Mouse (Mus musculus): ENCODE results near the gene Glb1l. TPM values are rescaled to one million over a fixed set of nuclear protein-coding genes. Genes with fewer than 3 reads are reported as not detected.
"Not testable (repeated sequence)": the region's sequence is repeated elsewhere in the genome, so short reads cannot be mapped to it uniquely, and the experiment has no call there.

Glb1l gene
- total RNA-seq (2014; fragmentation: Nextera tagmentation) (37.1 and 57.6 TPM in 2 replicates), total RNA-seq (2017) (13.0 and 15.0 TPM in 2 replicates)

GRCm38 (mm10) chr1:75210136-75211087 lies at the start of gene Glb1l, which contains the start of gene Stk16:
TSS of gene Glb1l (minus strand) at chr1:75210813.
TSS of gene Stk16 (plus strand) at chr1:75210838.
- ATAC-seq (replicated peaks; ENCODE audit: poor library complexity, severe bottlenecking), result peak; percentile 65

DNA sequence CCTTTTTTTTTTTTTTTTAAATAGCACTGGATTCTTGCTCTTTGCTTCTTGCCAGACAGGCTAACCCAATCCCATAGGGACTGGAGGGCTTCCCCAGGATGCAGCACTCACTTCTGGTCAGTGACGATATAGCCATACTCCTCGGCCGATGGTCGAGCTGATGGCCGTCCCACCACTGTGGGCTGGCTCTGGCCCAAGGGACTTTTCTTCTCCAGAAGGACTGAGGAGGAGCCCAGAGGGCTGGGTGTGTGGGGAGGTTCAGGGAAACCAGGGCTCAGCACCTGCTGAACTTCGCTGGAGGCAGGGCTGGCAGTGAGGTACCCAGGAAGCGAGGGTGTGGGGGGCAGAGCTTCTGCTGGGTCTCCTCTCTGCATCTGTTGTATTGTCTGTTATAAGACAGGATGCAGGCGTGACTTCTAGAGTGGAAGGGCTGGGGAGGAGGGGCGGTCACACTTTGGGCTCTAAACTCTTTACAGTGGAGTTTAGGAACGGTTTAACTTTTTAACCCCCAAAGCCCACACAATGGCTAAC lies 45.0 kb upstream of the Glb1l start:
- ATAC-seq (replicated peaks; ENCODE audit: poor library complexity, severe bottlenecking), result no peak

DNA sequence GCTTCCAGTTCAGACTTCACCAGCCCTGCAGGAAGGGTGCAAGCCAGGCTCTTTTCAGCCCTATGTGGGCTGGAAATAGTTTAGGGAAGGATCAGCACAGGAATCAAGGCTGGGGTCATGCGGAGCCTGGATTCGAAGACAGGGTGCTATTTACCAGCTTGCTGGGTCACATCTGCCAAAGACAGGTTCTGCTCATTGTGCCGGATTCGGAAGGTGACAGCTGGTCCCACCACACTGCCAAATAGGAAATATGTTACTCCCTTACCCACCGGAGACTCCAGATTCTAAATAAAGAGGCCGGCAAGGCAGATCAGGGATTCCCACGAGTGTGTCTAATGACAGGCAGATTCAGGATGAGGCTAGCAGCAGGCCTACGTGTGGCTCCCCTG lies 44.0 kb upstream of the Glb1l start:
- no peak for ATAC-seq (replicated peaks; ENCODE audit: poor library complexity, severe bottlenecking)

- peak; percentile 77 for ATAC-seq (replicated peaks; ENCODE audit: poor library complexity, severe bottlenecking)
Measured at GRCm38 (mm10) chr1:75253849-75254624, 43.4 kb upstream of the Glb1l start.

DNA sequence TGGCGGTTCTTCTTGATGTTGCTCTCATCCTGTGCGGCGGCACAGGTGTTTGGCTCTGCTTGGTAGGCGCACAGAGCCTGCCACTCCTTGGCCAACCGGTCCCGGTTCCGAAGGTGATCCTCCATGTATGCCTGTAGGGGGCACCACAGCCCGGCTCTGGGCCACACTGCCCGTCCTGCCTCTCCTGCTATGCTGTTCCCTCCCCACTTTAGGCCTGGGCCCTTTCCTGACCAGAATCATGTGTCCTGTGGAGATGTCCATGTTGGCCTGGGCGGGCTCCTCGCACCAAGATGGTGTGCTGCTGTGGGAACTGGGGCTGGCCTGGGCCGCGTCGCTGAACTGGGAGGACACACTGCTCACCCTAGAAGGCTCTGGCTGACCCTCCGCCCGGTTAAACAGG lies 42.4 kb upstream of the Glb1l start:
- ATAC-seq (replicated peaks; ENCODE audit: poor library complexity, severe bottlenecking), result no peak

DNA sequence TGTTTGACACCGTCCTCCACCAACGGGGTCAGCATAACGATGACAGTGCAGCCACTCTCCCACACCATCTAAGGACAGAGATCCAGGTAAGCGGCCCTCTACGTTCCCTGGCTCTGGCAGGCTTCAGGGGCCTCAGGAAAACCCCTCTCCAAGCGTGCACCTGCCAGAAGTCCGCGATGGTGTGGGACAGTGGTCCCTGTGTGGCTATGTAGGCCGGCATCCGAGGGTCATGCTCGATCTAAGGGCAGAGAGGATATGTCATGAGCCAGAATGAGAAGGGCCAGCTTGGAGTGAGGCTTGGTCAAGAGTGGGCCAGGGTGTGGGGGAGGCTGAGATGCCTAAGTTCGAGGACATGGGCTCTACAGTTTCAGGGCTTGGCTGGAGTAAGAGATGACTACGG lies 41.7 kb upstream of the Glb1l start:
- ATAC-seq (replicated peaks; ENCODE audit: poor library complexity, severe bottlenecking), result no peak

- peak; percentile 83 for ATAC-seq (replicated peaks; ENCODE audit: poor library complexity, severe bottlenecking)
Measured at GRCm38 (mm10) chr1:75251112-75251970, 40.7 kb upstream of the Glb1l start.

GRCm38 (mm10) chr1:75250498-75250897 lies 39.9 kb upstream of the Glb1l start:
- no peak for ATAC-seq (replicated peaks; ENCODE audit: poor library complexity, severe bottlenecking)

GRCm38 (mm10) chr1:75248041-75248772 lies 37.6 kb upstream of the Glb1l start:
- no peak for ATAC-seq (replicated peaks; ENCODE audit: poor library complexity, severe bottlenecking)

DNA sequence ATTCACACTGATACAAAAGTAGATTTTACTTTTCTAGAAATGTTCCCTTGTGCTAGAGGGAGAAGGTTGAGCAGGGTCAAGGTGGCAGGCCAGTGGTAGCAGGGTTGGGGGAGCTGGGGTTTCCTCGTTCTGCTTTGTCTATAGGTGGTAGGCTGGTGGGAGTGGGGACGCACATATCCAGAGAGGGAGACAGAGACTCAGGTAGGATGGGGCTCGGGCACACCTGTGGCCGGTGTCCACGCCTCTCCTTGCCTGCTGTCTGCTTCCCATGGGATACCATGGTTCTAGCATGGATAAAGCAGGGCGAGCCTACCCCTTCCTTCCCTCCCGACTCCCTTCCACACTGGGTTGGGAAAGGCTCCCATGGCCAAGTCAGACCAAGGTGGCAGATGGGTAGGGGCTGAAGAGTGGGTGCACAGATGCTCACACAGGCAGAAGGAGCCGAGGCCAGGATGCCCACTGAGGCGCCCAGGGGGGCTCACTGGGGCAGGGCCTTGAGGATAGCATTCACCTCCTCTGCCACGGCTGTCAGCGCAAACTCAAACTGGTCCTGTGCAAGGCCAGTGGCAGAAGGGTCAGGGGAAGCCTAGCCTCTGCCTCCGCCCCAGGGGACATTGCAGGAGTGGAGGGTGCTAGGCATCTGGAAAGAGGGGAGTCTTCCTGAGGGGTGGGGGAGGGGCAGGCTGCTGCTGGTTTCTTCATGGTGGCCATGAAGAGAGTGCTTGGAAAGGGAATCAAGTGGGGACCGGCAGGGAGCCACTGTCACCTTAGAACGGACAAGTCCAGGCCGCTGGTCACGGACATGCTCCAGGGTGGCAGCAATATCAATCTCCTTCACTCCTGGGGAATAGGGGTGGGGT lies 36.7 kb upstream of the Glb1l start:
- ATAC-seq (replicated peaks; ENCODE audit: poor library complexity, severe bottlenecking), result no peak

GRCm38 (mm10) chr1:75244836-75245235 lies 34.2 kb upstream of the Glb1l start:
- ATAC-seq (replicated peaks; ENCODE audit: poor library complexity, severe bottlenecking), result peak; percentile 93

DNA sequence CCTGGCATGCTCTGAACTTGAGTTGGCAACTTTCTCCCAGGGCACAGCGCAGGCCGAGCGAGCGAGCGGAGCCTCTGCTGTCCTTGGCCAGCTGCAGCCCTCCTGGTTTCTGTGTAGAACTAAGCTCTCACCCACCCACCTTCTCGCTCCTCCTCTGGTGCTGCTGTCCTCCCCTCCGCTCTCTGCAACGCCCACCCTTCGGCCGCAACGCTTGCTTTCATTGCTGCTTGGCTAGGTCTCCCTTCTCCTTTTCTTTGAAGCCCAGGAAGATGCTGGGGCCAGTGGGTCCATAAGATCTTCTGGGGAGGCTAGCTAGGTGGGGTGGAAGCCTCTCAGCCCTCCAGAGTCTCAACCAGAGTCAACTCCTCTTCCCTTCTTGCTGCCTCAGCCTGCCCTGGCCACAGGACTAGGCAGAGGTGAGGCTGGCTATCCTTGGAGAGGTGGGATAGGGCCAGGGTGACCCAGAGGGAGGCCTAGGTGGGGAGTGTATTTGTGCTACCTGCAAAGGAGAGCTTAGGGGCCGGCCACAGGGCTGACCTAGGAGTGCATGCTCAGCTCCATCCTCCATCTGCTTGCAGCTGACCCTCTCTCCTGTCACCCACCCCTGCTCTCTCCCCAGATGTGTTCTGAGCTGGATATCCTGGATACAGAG lies 33.7 kb upstream of the Glb1l start:
- ATAC-seq (replicated peaks; ENCODE audit: poor library complexity, severe bottlenecking), result no peak

DNA sequence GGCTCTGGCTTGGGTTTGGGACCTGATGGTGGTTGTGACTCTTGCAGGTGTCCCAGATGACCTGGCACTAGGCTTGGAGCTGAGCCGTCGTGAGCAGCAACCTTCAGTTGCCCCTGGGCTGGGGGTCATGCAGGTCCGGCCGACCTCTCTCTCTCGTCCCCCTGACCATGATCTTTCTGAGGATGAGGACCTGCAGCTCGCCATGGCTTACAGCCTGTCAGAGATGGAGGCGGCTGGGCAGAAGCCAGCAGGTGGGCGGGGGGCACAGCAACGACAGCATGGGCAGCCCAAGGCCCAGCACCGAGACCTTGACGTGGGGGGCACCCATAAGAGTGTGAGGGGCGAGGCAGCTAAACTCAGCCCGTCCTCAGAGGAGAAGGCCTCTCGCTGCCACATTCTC lies 32.8 kb upstream of the Glb1l start:
- no peak for ATAC-seq (replicated peaks; ENCODE audit: poor library complexity, severe bottlenecking)

DNA sequence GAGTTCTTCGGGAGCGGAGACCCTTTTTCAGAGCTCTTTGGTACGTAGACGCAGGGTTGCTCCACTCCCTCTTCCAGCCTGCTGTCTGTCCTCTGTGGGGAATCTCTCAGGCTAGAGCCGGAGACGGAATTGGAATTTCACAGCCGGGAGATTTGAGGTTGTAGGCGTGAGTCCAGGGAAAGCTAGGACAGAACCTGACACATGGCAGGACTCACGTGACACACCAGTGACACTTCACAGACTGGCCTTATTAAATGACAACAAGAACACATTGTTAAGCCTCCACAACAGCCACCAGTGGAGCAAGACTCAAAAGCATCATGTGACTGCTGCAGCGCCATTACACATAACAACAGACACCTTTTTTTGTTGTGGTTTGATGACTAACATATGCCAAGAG lies 29.0 kb upstream of the Glb1l start:
- no peak for ATAC-seq (replicated peaks; ENCODE audit: poor library complexity, severe bottlenecking)

DNA sequence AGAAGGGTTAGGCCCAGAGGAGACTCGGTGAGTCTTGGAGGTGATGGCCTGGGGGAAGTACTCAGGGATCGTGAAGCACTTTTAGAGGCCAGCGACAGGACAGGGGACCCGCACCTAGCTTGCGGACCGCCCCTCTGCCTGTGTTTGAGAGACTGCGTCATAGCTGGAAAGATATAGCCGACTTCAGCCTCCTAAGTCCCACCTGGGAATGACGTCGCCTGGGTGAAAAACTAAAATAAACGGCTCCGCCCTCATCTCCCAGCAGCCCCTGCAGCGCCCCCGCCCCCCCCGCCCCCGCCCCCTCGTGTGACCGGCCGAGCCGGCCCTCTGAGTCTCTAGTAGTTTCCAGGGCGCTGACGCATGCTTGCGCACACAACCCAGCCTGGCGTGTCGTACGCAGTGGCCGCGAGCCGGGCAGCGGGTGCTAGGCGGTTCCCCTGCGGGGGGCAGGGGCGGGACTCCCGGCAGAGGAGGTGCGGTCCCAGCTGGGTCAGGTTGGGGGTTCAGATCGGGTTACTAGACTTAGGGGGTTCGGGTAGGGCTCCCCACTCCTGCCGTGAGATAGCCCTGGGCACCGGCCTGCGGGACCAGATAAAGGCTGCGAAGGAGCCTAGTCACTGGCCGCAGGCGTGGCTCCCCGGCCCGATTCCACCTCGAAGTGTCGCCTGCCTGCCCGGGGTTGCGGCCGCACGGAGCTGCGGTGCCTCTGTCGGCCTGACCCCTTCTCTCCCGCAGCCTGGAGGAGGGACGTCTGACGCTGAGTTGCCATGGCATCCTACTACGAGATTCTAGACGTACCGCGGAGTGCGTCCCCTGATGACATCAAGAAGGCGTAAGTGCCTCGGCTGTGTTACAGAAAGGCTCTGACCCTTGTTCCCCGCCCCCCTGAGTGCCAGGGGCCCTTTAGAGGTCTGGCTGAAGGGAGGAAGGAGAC lies 25.8 kb upstream of the Glb1l start, which contains the start of gene Dnajb2:
Gene Dnajb2, plus strand, starts transcription at position 290 of the 934 bp plus-strand sequence.
- peak; percentile 74 for ATAC-seq (replicated peaks; ENCODE audit: poor library complexity, severe bottlenecking)

- peak; percentile 69 for ATAC-seq (replicated peaks; ENCODE audit: poor library complexity, severe bottlenecking)
Measured at GRCm38 (mm10) chr1:75234606-75235005, 24.0 kb upstream of the Glb1l start.

DNA sequence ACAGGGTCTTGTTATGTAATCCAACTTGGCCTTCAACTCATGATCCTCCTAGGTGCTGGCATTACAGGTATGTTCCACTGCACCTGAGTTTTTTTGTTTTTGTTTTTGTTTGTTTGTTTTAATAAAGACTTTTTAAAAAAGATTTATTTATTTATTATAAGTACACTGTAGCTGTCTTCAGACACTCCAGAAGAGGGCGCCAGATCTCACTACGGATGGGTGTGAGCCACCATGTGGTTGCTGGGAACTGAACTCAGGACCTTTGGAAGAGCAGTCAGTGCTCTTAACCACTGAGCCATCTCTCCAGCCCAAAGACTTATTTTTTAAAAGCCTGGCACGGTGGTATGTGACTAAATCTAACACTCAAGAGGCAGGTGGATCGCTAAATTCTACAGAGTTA lies 21.9 kb upstream of the Glb1l start:
- not testable (repeated sequence) for ATAC-seq (replicated peaks; ENCODE audit: poor library complexity, severe bottlenecking)

Measured in granulocyte monocyte progenitor cell, adult 5-6 weeks (primary cell).